Mouse (Mus musculus): ENCODE measurements around the gene Slc2a3. TPM values are rescaled to one million over a fixed set of nuclear protein-coding genes. Genes with fewer than 3 reads are reported as not detected.

Slc2a3 gene
- 4.4 and 5.1 TPM in 2 replicates for polyA plus RNA-seq (2015; fragmentation: Nextera tagmentation; extraction: Ambion mirVana)

DNA sequence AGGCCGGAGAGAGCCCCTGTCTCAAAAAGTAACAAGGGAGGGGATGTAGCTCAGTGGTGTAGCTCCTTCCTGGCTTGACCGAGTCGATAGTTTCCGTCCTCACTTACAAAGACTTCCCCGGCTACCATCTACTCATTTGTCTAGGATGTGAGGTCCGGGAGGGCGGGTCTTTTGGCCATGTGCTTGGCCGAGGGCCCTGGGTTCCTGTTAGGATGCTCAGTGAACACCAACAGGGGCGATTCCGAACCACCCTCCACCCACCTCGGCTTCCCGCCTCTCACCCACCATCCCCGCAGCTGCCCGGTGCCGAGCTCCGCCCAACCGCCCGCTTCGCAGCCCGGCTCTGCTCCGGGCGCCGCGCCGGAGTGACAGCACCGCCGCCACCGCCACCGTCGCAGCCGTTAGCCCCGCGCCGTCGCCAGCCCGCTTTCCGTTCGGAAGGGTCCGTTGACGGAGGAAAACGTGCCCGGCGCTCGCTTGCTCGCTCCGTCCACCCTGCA lies at the start of gene Slc2a3:
Gene Slc2a3, minus strand, starts transcription at position 340 of the 500 bp plus-strand sequence.

DNA sequence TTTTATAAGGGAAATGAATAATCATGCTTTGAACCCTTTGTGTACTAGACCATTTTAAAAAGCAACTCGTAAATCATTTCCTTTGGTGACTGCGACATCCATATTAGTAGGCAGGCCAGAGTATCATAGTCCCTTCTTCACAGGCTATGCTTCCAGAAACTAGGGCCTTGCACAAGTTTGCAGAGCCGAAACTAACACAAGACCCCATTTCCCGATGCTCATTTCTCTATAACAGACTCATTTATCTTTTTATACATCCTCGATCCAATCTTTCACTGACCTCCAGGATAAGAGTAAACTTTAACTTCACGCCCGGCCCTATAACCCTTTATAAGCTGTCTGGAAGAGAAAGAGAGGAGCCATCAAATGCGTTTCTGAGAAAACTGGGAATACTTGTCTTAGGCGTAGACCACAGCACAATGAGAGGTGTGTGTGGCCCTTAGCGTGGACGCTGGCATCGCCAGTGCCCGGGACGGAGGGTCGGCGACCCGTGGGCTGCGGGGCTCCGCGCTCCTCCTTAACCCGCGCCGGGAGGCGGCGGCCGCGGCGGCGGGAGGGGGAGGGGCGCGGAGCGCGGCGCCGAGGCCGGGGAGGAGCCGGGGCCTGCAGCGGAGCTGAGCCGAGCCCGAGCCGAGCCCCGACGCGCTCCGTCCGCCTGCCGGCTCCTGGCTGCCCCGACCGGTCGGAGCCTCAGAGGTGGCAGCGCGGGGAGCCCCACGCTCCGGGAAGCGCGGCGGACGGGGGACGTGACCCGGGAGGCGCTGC lies 18.0 kb upstream of the Slc2a3 start, which contains the start of gene Foxj2:
Gene Foxj2, plus strand, starts transcription at position 609 of the 765 bp plus-strand sequence.

DNA sequence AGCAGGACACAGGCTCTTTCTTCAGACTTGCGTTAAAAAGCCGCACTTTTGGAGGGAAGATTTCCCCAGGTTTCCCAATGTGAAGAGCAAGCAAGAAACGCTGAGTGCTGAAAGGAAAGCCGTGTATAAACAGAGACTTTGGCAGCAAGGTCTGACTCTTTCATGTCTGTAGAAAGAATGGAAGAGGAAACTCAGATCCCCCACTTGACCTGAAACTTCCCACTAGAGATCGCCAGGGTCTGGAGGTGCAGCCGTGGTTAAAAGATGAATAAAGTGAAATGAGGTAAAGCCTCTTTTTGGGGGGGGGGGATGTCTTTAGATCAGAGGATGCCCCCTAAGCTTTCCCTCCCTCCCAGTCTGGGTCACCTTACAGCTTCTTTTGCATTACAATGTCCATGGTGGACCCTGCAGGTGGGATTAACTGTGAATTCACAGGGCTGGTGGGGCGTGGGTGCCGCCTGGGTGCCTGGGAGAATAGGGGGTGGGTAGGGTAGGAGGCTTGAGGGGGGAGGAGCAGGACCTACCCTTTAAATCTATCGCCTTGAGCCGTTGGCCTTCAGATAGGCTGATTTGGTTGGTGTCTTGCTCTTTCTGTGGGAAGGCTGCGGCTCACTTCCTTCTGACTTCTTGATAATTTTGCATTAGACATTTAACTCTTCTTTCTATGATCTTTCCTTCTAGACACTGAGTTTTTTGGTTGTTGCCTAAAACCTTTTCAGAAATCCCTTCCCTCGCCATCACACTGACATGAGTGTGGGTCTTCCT lies 94.2 kb downstream of the Slc2a3 start, which contains the start of gene Nanog:
Gene Nanog, plus strand, starts transcription at position 454 of the 765 bp plus-strand sequence.

Small RNA genes lying within 50 kb of the gene (microRNA-seq; reads per million reads assigned to microRNA genes)
- not detected for gene Mir7231

Other genes starting within 250 kb of the Slc2a3 start
- not detected in 2 replicates for gene Aicda, start 247.8 kb downstream of the Slc2a3 start, polyA plus RNA-seq (2015; fragmentation: Nextera tagmentation; extraction: Ambion mirVana)
- 4.8 and 7.1 TPM in 2 replicates for gene Apobec1, start 199.2 kb downstream of the Slc2a3 start, polyA plus RNA-seq (2015; fragmentation: Nextera tagmentation; extraction: Ambion mirVana)
- not detected in 2 replicates for gene Gdf3, start 191.6 kb downstream of the Slc2a3 start, polyA plus RNA-seq (2015; fragmentation: Nextera tagmentation; extraction: Ambion mirVana)
- not detected in 2 replicates for gene Dppa3, start 175.2 kb downstream of the Slc2a3 start, polyA plus RNA-seq (2015; fragmentation: Nextera tagmentation; extraction: Ambion mirVana)
- gene Nanog, start 94.2 kb downstream of the Slc2a3 start, polyA plus RNA-seq (2015; fragmentation: Nextera tagmentation; extraction: Ambion mirVana) = 0.24 and 0.58 TPM in 2 replicates
- 5.3 TPM in 2 replicates for gene Foxj2, start 18.3 kb upstream of the Slc2a3 start, polyA plus RNA-seq (2015; fragmentation: Nextera tagmentation; extraction: Ambion mirVana)
- gene C3ar1, start 54.5 kb upstream of the Slc2a3 start, polyA plus RNA-seq (2015; fragmentation: Nextera tagmentation; extraction: Ambion mirVana) = 5.4 and 16.3 TPM in 2 replicates
- gene Necap1, start 72.8 kb upstream of the Slc2a3 start, polyA plus RNA-seq (2015; fragmentation: Nextera tagmentation; extraction: Ambion mirVana) = 31.6 and 39.2 TPM in 2 replicates
- 5.9 TPM in 2 replicates for gene Clec4a1, start 120.2 kb upstream of the Slc2a3 start, polyA plus RNA-seq (2015; fragmentation: Nextera tagmentation; extraction: Ambion mirVana)
- gene Clec4a3, start 150.9 kb upstream of the Slc2a3 start, polyA plus RNA-seq (2015; fragmentation: Nextera tagmentation; extraction: Ambion mirVana) = 4.7 TPM in 2 replicates
- not detected in 2 replicates for gene Clec4a4, start 188.7 kb upstream of the Slc2a3 start, polyA plus RNA-seq (2015; fragmentation: Nextera tagmentation; extraction: Ambion mirVana)
- not detected in 2 replicates for gene Clec4b1, start 248.3 kb upstream of the Slc2a3 start, polyA plus RNA-seq (2015; fragmentation: Nextera tagmentation; extraction: Ambion mirVana)